Mouse (Mus musculus): ENCODE results near the gene Gstt3. TPM values are rescaled to one million over a fixed set of nuclear protein-coding genes. Genes with fewer than 3 reads are reported as not detected.

Gstt3 gene
- total RNA-seq, 2 experiments from 2014 or later: 0.51 TPM; not detected in 1

Other genes with a start within 250 kb of the Gstt3 start
- not detected in 2 replicates for gene Lrrc75b, start 221.1 kb downstream of the Gstt3 start, total RNA-seq (2015; ENCODE audit: low replicate concordance)
- gene Lrrc75b, start 221.1 kb downstream of the Gstt3 start, total RNA-seq (2017; ENCODE audit: low replicate concordance): not detected in 2 replicates
- gene Ggt1, start 219.8 kb downstream of the Gstt3 start, total RNA-seq (2015; ENCODE audit: low replicate concordance): 1.3 and 3.6 TPM in 2 replicates
- gene Ggt1, start 219.8 kb downstream of the Gstt3 start, total RNA-seq (2017; ENCODE audit: low replicate concordance): not detected in 2 replicates
- gene Ggt5, start 192.1 kb downstream of the Gstt3 start, total RNA-seq (2015; ENCODE audit: low replicate concordance): 0.42 and 1.3 TPM in 2 replicates
- gene Ggt5, start 192.1 kb downstream of the Gstt3 start, total RNA-seq (2017; ENCODE audit: low replicate concordance): 4.9 and 6.6 TPM in 2 replicates
- 1.7 and 5.2 TPM in 2 replicates for gene Susd2, start 137.4 kb downstream of the Gstt3 start, total RNA-seq (2015; ENCODE audit: low replicate concordance)
- gene Susd2, start 137.4 kb downstream of the Gstt3 start, total RNA-seq (2017; ENCODE audit: low replicate concordance): 3.8 and 4.0 TPM in 2 replicates
- 133 and 187 TPM in 2 replicates for gene Cabin1, start 17.1 kb downstream of the Gstt3 start, total RNA-seq (2015; ENCODE audit: low replicate concordance)
- gene Cabin1, start 17.1 kb downstream of the Gstt3 start, total RNA-seq (2017; ENCODE audit: low replicate concordance): 246 and 264 TPM in 2 replicates
- 5.4 TPM in 1 of 2 replicates, not detected in the other for gene Ddt, start 8.0 kb downstream of the Gstt3 start, total RNA-seq (2015; ENCODE audit: low replicate concordance)
- 4.6 and 5.0 TPM in 2 replicates for gene Ddt, start 8.0 kb downstream of the Gstt3 start, total RNA-seq (2017; ENCODE audit: low replicate concordance)
- not detected in 2 replicates for gene Gm20441, start 460 bp downstream of the Gstt3 start, total RNA-seq (2015; ENCODE audit: low replicate concordance)
- gene Gm20441, start 460 bp downstream of the Gstt3 start, total RNA-seq (2017; ENCODE audit: low replicate concordance): not detected in 2 replicates
- 6.3 and 24.0 TPM in 2 replicates for gene Gstt1, start 17.2 kb upstream of the Gstt3 start, total RNA-seq (2015; ENCODE audit: low replicate concordance)
- 4.1 and 6.8 TPM in 2 replicates for gene Gstt1, start 17.2 kb upstream of the Gstt3 start, total RNA-seq (2017; ENCODE audit: low replicate concordance)
- gene Gstt4, start 41.1 kb upstream of the Gstt3 start, total RNA-seq (2015; ENCODE audit: low replicate concordance): not detected in 2 replicates
- gene Gstt4, start 41.1 kb upstream of the Gstt3 start, total RNA-seq (2017; ENCODE audit: low replicate concordance): 0.84 TPM in 1 of 2 replicates, not detected in the other
- 7.9 and 8.8 TPM in 2 replicates for gene Gstt2, start 56.0 kb upstream of the Gstt3 start, total RNA-seq (2015; ENCODE audit: low replicate concordance)
- 2.4 and 11.0 TPM in 2 replicates for gene Gstt2, start 56.0 kb upstream of the Gstt3 start, total RNA-seq (2017; ENCODE audit: low replicate concordance)
- gene Mif, start 78.8 kb upstream of the Gstt3 start, total RNA-seq (2015; ENCODE audit: low replicate concordance): 47.2 and 79.7 TPM in 2 replicates
- gene Mif, start 78.8 kb upstream of the Gstt3 start, total RNA-seq (2017; ENCODE audit: low replicate concordance): 48.1 and 65.8 TPM in 2 replicates
- 1.7 TPM in 1 of 2 replicates, not detected in the other for gene Derl3, start 112.0 kb upstream of the Gstt3 start, total RNA-seq (2015; ENCODE audit: low replicate concordance)
- not detected in 2 replicates for gene Derl3, start 112.0 kb upstream of the Gstt3 start, total RNA-seq (2017; ENCODE audit: low replicate concordance)
- 9.4 and 16.9 TPM in 2 replicates for gene Smarcb1, start 140.2 kb upstream of the Gstt3 start, total RNA-seq (2015; ENCODE audit: low replicate concordance)
- 15.7 and 16.7 TPM in 2 replicates for gene Smarcb1, start 140.2 kb upstream of the Gstt3 start, total RNA-seq (2017; ENCODE audit: low replicate concordance)
- gene Chchd10, start 151.7 kb upstream of the Gstt3 start, total RNA-seq (2015; ENCODE audit: low replicate concordance): 33.2 and 46.5 TPM in 2 replicates
- 27.2 and 33.2 TPM in 2 replicates for gene Chchd10, start 151.7 kb upstream of the Gstt3 start, total RNA-seq (2017; ENCODE audit: low replicate concordance)
- gene Mmp11, start 155.1 kb upstream of the Gstt3 start, total RNA-seq (2015; ENCODE audit: low replicate concordance): not detected in 2 replicates
- gene Mmp11, start 155.1 kb upstream of the Gstt3 start, total RNA-seq (2017; ENCODE audit: low replicate concordance): 1.1 TPM in 1 of 2 replicates, not detected in the other
- gene Gm867, start 159.3 kb upstream of the Gstt3 start, total RNA-seq (2015; ENCODE audit: low replicate concordance): 91.3 and 110 TPM in 2 replicates
- gene Gm867, start 159.3 kb upstream of the Gstt3 start, total RNA-seq (2017; ENCODE audit: low replicate concordance): 27.6 and 34.8 TPM in 2 replicates
- gene Vpreb3, start 161.6 kb upstream of the Gstt3 start, total RNA-seq (2015; ENCODE audit: low replicate concordance): not detected in 2 replicates
- gene Vpreb3, start 161.6 kb upstream of the Gstt3 start, total RNA-seq (2017; ENCODE audit: low replicate concordance): not detected in 2 replicates
- not detected in 2 replicates for gene Gm5134, start 173.1 kb upstream of the Gstt3 start, total RNA-seq (2015; ENCODE audit: low replicate concordance)
- 1.3 TPM in 1 of 2 replicates, not detected in the other for gene Gm5134, start 173.1 kb upstream of the Gstt3 start, total RNA-seq (2017; ENCODE audit: low replicate concordance)